Mouse (Mus musculus) cerebellum, adult 9-11 months (tissue): Measurements from ENCODE around the gene Rasal3.

Source experiments
- DNase-seq: peaks from one replicate; pipeline ENCODE4 v3.0.0; 2022

Rasal3 gene

GRCm38 (mm10) chr17:32403417-32403816 is at the start of gene Rasal3:
Gene Rasal3 (minus strand): TSS chr17:32403583.
- no peak for DNase-seq

DNA sequence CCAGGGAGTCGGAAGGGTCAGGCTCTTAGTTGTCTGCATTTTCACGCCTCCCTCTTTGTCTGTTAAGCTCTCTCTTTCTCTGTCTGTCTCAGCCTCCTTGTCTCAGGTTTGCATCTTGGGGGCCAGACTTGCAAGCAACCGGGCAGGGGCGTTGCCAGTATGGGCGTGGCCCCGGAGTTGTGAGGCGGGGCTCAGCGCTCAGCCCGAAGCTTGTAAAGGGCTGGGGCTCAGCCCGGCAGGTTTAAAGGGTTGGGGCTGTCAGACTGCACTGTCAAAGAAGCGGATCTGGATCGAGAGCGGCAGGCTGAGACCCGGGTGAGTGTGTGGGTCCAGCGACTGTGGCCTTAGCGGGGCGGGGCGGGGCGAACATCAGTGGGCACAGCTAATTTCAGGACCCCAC is 49.1 kb upstream of the Rasal3 start, which contains the start of gene Cyp4f39:
Gene Cyp4f39 (plus strand): TSS at position 242 of the 400 bp plus-strand sequence.
- DNase-seq, result no peak

DNA sequence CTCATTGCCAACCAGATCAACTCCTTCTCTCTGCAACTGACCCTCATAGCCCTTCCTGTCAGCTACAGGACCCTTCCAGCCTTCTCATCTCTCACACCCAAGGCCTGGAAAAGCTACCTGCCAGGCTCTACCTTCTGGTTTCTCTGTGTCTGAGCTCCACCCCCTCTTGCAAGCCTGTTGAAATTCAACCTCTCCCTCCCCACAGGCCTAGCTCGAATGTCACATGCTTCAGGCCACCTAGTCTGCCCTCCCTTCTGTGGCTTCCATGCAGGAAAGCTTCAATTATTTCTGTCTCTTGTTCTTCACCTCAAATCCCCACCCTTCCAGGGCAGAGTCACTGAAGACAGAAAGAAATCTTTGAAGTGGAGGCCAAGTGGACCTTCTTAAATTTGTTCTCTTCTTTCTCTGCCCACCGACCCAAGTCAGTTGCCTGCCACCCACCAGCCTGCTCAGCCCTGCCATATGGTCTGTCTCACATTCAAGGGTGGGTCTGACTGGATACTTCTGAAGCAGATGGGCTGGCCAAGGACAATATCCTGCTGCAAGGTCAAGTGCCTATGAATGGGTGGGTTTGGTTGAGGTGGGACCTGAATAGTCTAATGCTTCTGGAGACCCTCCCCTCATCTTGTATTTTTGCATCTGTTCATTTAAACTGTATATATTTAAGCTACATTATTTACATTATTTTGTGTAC is 47.6 kb upstream of the Rasal3 start:
- DNase-seq, result no peak

DNA sequence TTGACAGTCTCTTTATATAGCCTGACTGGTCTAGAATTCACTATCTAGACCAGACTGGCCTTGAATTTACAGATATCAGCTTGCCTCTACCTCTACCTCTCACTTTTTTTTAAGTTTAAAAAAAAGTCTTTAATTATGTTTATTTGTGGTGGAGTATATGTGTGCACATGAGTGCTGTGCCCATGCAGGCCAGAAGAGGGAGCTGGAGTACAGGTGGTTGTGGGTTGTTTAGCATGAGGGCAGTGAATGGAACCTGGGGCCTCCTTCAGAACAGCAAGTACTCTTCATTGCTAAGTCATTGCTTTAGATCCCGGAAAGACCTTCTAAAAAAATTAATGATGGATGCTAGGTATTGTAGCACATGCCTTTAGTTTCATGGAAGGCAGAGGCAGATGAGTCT is 45.7 kb upstream of the Rasal3 start:
- DNase-seq, result no peak

- DNase-seq, result no peak
Observed at GRCm38 (mm10) chr17:32447195-32447594, 43.8 kb upstream of the Rasal3 start.

DNA sequence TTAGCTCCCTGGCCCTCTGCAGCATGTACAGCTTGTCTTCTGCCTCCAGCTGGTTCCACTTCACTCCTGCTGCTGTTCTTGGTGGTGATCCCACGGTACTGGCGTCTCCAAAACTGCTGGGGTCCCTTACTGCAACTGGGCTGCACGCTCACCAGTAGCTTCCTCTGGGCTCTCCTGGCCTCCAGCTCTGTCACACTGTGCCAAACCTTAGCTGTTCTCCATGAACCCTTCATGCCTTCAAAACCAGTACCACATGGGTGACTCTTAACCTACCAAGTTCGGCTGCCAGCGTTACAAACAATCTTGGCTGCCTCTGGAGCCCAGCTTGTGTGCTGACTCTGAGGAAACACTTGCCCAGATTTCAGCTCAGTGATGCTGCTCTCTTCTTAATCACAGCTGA is 41.6 kb upstream of the Rasal3 start:
- no peak for DNase-seq

- DNase-seq, result no peak
Observed at GRCm38 (mm10) chr17:32443245-32443644, 39.9 kb upstream of the Rasal3 start.

DNA sequence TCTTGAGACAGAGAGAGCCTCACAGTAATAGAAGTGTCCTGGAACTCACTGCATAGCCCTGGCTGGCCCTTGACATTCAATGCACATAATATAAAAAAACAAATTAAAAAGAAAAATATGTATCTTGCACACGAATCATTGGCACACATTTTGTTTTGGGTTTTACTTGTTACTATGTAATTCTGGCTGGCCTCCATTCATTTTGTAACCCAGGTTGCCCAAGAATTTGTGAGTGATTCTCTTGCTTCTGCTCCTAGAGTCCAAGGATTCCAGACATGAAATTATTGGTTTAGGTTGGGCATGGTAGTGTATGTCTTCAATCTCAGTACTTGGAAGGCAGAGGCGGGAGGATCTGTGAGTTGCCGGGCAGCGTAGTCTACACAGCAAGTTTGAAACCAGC is 33.7 kb upstream of the Rasal3 start:
- DNase-seq, result no peak

GRCm38 (mm10) chr17:32435151-32435550 is 31.8 kb upstream of the Rasal3 start:
- no peak for DNase-seq

DNA sequence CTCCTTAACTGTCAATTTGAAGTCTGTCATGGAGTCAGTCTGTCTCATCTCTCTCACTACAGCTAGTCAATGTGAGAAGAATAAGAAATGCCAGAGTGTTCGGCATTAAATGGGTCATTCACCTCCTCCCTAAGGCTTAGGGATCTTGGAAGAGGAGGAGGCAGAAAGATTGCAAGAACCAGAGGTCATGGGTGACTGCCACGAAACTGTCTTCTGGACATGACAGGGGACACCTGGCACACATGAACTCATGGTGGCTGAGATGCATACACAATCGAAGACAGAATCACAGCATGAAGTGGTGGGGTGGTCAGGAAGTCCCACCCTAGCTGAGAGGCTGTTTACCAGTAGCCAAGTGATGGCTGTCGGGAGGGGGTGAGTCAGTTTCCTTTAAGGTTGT is 30.9 kb upstream of the Rasal3 start:
- DNase-seq, result no peak

- DNase-seq, result no peak
Observed at GRCm38 (mm10) chr17:32431972-32432371, 28.6 kb upstream of the Rasal3 start.

- no peak for DNase-seq
Observed at GRCm38 (mm10) chr17:32426610-32427009, 23.2 kb upstream of the Rasal3 start.

GRCm38 (mm10) chr17:32424034-32424433 is 20.7 kb upstream of the Rasal3 start, which contains the start of gene Pglyrp2:
Gene Pglyrp2 (minus strand): TSS chr17:32424167.
- no peak for DNase-seq

GRCm38 (mm10) chr17:32420781-32421180 is 17.4 kb upstream of the Rasal3 start:
- no peak for DNase-seq

DNA sequence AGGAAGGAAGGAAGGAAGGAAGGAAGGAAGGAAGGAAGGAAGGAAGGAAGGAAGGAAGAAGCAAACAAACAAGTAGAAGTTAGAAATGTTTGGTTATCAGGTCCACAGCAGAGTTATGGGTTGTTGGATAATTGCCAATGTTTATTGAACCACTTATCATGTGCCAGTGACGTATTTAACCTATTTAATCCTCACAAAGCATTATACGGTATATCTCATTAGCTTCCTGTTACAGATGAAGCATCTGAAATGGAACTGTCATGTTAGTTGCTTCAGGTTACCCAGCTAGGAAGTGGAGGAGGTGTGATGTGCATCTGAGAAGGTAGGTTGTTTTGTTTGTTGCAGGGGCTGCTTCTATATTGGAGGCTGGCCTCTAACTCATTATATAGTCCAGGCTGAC is 16.6 kb upstream of the Rasal3 start:
- DNase-seq, result no peak

GRCm38 (mm10) chr17:32416771-32417170 is 13.4 kb upstream of the Rasal3 start:
- no peak for DNase-seq

DNA sequence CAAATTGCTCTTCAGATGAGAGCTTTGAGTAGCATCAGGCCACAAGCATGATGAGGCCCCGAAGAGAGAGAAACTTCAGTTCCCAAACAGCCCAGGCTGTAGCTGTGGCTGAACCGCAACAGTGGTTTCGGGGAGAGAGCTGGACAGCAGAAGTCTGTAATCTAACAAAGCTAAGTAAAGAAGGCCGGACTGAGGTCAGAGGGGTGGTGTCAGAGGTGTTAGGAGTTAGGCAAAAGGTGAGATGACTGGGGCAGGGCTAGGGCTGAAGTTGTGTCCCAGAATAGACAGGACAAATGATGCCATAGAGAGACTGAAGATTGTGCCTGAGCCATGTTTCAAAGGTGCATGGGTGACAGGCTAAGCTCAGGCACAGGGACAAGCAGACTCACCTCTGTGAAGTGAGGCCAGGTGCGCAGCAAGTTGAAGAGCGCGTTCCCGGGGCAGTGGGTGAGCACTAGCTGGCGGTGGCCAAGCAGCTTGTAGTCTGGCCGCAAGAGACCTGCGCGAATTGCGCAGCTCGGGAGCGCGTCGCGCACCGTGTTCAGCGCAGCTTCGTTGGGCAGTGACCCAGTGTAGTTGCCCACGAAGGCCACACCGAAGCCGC is 12.1 kb upstream of the Rasal3 start:
- DNase-seq, result no peak

- no peak for DNase-seq
Observed at GRCm38 (mm10) chr17:32411898-32412297, 8.5 kb upstream of the Rasal3 start.

DNA sequence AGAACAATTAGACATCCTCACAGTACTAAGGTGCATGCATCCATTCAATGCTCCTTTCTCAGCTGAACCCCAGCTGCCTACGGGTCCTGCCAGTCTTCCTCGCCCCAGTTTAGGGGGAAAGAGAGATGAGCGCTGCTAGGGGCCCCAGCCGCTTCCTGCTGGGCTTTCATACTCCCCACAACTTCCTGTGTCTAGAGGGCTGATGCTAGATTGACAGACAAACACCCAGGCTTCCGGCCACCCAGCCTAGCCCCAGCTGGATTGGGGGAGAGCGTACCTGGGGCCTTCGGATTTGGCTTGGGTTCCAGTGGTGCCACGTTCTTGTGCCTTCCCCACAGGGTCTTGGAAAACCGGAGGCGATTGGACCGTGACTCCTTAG is 615 bp downstream of the Rasal3 start:
- DNase-seq, result no peak

DNA sequence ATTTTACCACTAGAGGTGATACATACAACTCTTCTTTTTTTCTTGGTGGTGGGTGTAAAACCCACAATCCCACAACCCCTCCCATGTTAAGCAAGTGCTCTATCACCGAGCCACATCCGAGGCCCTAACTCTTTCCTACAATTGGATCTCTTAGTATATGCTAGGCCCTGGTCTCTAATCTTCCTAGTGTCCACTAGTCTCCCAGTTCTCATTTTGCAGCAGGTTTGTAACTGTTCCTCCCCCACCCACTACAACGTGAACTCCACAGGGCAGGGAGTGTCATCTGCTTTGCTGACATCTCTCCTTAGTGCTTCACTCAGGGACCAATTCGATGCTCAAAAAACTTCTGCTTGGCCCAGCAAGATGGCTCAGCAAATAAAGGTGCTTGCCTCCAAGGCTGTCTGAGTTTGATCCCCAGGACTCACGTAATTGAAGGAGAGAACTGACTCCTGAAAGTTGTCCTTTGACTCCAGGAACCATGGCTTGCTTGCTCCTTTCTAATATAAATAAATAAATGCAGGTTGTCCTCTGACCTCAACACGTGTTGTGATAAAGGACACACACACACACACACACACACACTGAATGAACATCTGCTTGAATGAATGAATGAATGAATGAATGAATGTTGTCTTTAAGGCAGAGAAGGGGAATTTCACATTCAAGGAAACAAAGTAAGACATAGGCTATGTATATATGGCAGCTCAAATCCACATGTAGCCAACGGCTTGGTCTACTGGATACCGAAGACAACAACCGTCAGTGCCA is 1.2 kb downstream of the Rasal3 start:
- DNase-seq, result no peak

- no peak for DNase-seq
Observed at GRCm38 (mm10) chr17:32396266-32396665, 7.1 kb downstream of the Rasal3 start.

GRCm38 (mm10) chr17:32393944-32394343 is 9.4 kb downstream of the Rasal3 start:
- no peak for DNase-seq

DNA sequence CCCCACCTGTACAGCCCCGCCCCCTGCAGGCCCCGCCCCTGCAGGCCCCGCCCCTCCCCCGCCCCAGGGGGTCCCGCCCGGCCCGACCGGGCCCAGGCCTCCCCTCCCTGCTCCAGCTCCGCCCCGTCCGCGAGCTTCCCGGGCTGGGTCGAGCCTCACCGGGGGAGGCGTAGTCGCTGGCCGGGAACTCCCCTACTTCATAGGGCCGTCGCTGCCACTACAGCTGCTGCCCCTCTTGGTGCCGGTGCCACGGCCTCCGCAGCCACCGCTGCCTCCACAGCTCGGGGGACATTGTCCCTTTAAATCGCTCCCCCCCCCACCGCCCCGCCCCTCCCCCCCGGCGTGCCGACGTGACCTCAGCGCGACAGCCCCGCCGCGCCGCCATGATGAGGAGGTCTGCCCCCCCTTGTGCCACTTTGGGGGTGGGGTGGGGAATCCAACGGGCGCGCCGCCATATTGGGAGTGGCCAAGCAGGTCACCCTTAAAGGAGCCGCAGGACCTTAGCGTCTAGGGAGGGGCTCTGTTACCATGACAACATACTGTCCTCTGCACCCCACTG is 14.2 kb downstream of the Rasal3 start, which contains the start of gene Wiz:
Gene Wiz (minus strand): TSS at position 339 of the 559 bp plus-strand sequence.
- DNase-seq, result peak; percentile 97
